Mouse (Mus musculus): ENCODE results near the gene Emc9. TPM values are rescaled to one million over a fixed set of nuclear protein-coding genes. Genes with fewer than 3 reads are reported as not detected.

The Emc9 gene
- total and polyA plus RNA-seq, 2 experiments from 2014 or later: 37.6 to 52.9 TPM

GRCm38 (mm10) chr14:55575711-55576110 is 9.4 kb downstream of the Emc9 start:
- H3K9me3 ChIP-seq (replicated peaks; ENCODE audit: control insufficient read depth, low read length): no peaks in the 10 kb centered on the region
- peak overlapping the region; percentile 61 for H3K9ac ChIP-seq (replicated peaks; ENCODE audit: low read depth, low read length)
- peak; percentile 68 for DNase-seq (ENCODE audit: low spot score)
- peak overlapping the region; percentile 43 for H3K4me3 ChIP-seq (ENCODE audit: low read depth, low read length)
- peak overlapping the region; percentile 94 for H3K27ac ChIP-seq (ENCODE audit: low read depth)
- peak; percentile 65 for ATAC-seq (ENCODE audit: insufficient read depth, low read depth)
- H3K4me1 ChIP-seq (ENCODE audit: control insufficient read depth, insufficient read depth): peaks cover 20% of the 10 kb centered on the region; the same call in 1 of the 2 replicates
- TF ChIP-seq CTCF (IDR thresholded peaks at IDR 0.05; ENCODE audit: low read depth) (no peak), EP300 (IDR thresholded peaks at IDR 0.05; ENCODE audit: low read depth) (no peak)
- H3K27me3 ChIP-seq (ENCODE audit: control insufficient read depth, insufficient read depth, low read length): no peaks in the 10 kb centered on the region
- peak overlapping the region; percentile 56 for H3K4me2 ChIP-seq (ENCODE audit: low read depth, low read length)
- 29% methylated on average over 13 of the region's 13 CpGs for WGBS
- H3K36me3 ChIP-seq (replicated peaks; ENCODE audit: control insufficient read depth, insufficient read depth, low read length): peaks cover 12% of the 10 kb centered on the region

GRCm38 (mm10) chr14:55575302-55575701 is 9.8 kb downstream of the Emc9 start, which contains the start of gene Fitm1:
Gene Fitm1 (plus strand): TSS chr14:55575617.
- H3K9ac ChIP-seq (replicated peaks; ENCODE audit: low read depth, low read length): peak within 1 kb of the TSS; percentile 61
- WGBS: 36% methylated on average over 7 of the region's 8 CpGs
- peak; percentile 84 for ATAC-seq (ENCODE audit: insufficient read depth, low read depth)
- peak within 1 kb of the TSS; percentile 43 for H3K4me3 ChIP-seq (ENCODE audit: low read depth, low read length)
- peak within 1 kb of the TSS; percentile 56 for H3K4me2 ChIP-seq (ENCODE audit: low read depth, low read length)
- peaks cover 20% of the 10 kb centered on the region; the same call in 1 of the 2 replicates for H3K4me1 ChIP-seq (ENCODE audit: control insufficient read depth, insufficient read depth)
- peaks cover 8% of the 10 kb centered on the region for H3K36me3 ChIP-seq (replicated peaks; ENCODE audit: control insufficient read depth, insufficient read depth, low read length)
- peak; percentile 73 for DNase-seq (ENCODE audit: low spot score)
- TF ChIP-seq EP300 (IDR thresholded peaks at IDR 0.05; ENCODE audit: low read depth) (peak; percentile 66; the same call in 1 of the 2 replicates), CTCF (IDR thresholded peaks at IDR 0.05; ENCODE audit: low read depth) (no peak)
- no peaks in the 10 kb centered on the region for H3K9me3 ChIP-seq (replicated peaks; ENCODE audit: control insufficient read depth, low read length)
- H3K27me3 ChIP-seq (ENCODE audit: control insufficient read depth, insufficient read depth, low read length): no peaks in the 10 kb centered on the region
- H3K27ac ChIP-seq (ENCODE audit: low read depth): peak within 1 kb of the TSS; percentile 94

GRCm38 (mm10) chr14:55571760-55572159 is 13.3 kb downstream of the Emc9 start:
- Histone ChIP-seq H3K4me2 (ENCODE audit: low read depth, low read length) (no peak overlapping the region), H3K27me3 (ENCODE audit: control insufficient read depth, insufficient read depth, low read length) (no peaks in the 10 kb centered on the region), H3K4me1 (ENCODE audit: control insufficient read depth, insufficient read depth) (peaks cover 12% of the 10 kb centered on the region; the same call in 1 of the 2 replicates), H3K9ac (replicated peaks; ENCODE audit: low read depth, low read length) (no peak overlapping the region), H3K36me3 (replicated peaks; ENCODE audit: control insufficient read depth, insufficient read depth, low read length) (peaks cover 30% of the 10 kb centered on the region), H3K4me3 (ENCODE audit: low read depth, low read length) (no peak overlapping the region), H3K27ac (ENCODE audit: low read depth) (no peak overlapping the region), H3K9me3 (replicated peaks; ENCODE audit: control insufficient read depth, low read length) (no peaks in the 10 kb centered on the region)
- no peak for DNase-seq (ENCODE audit: low spot score)
- TF ChIP-seq EP300 (IDR thresholded peaks at IDR 0.05; ENCODE audit: low read depth) (no peak), CTCF (IDR thresholded peaks at IDR 0.05; ENCODE audit: low read depth) (no peak)
- no peak for ATAC-seq (ENCODE audit: insufficient read depth, low read depth)

GRCm38 (mm10) chr14:55570588-55570987 is 14.5 kb downstream of the Emc9 start:
- Histone ChIP-seq H3K4me2 (ENCODE audit: low read depth, low read length) (no peak overlapping the region), H3K36me3 (replicated peaks; ENCODE audit: control insufficient read depth, insufficient read depth, low read length) (peaks cover 41% of the 10 kb centered on the region), H3K27ac (ENCODE audit: low read depth) (peak overlapping the region; percentile 54), H3K4me1 (ENCODE audit: control insufficient read depth, insufficient read depth) (peaks cover 12% of the 10 kb centered on the region; the same call in 1 of the 2 replicates), H3K9me3 (replicated peaks; ENCODE audit: control insufficient read depth, low read length) (no peaks in the 10 kb centered on the region), H3K9ac (replicated peaks; ENCODE audit: low read depth, low read length) (no peak overlapping the region), H3K27me3 (ENCODE audit: control insufficient read depth, insufficient read depth, low read length) (no peaks in the 10 kb centered on the region), H3K4me3 (ENCODE audit: low read depth, low read length) (no peak overlapping the region)
- TF ChIP-seq EP300 (IDR thresholded peaks at IDR 0.05; ENCODE audit: low read depth) (no peak), CTCF (IDR thresholded peaks at IDR 0.05; ENCODE audit: low read depth) (no peak)
- WGBS: 66% methylated on average over 2 of the region's 2 CpGs
- peak; percentile 13 for DNase-seq (ENCODE audit: low spot score)
- no peak for ATAC-seq (ENCODE audit: insufficient read depth, low read depth)

- peaks cover 71% of the 10 kb centered on the region for H3K36me3 ChIP-seq (replicated peaks; ENCODE audit: control insufficient read depth, insufficient read depth, low read length)
- ATAC-seq (ENCODE audit: insufficient read depth, low read depth) (no peak), DNase-seq (ENCODE audit: low spot score) (no peak)
Measured at GRCm38 (mm10) chr14:55567496-55567895, 17.6 kb downstream of the Emc9 start.

GRCm38 (mm10) chr14:55565748-55566147 is 19.4 kb downstream of the Emc9 start:
- Histone ChIP-seq H3K4me1 (ENCODE audit: control insufficient read depth, insufficient read depth) (peaks cover 6% of the 10 kb centered on the region), H3K9ac (replicated peaks; ENCODE audit: low read depth, low read length) (no peak overlapping the region), H3K27me3 (ENCODE audit: control insufficient read depth, insufficient read depth, low read length) (no peaks in the 10 kb centered on the region), H3K9me3 (replicated peaks; ENCODE audit: control insufficient read depth, low read length) (no peaks in the 10 kb centered on the region), H3K27ac (ENCODE audit: low read depth) (no peak overlapping the region), H3K4me2 (ENCODE audit: low read depth, low read length) (no peak overlapping the region), H3K36me3 (replicated peaks; ENCODE audit: control insufficient read depth, insufficient read depth, low read length) (peaks cover 74% of the 10 kb centered on the region), H3K4me3 (ENCODE audit: low read depth, low read length) (no peak overlapping the region)
- DNase-seq (ENCODE audit: low spot score): no peak
- 88% methylated on average over 3 of the region's 3 CpGs for WGBS
- ATAC-seq (ENCODE audit: insufficient read depth, low read depth): no peak
- TF ChIP-seq CTCF (IDR thresholded peaks at IDR 0.05; ENCODE audit: low read depth) (no peak), EP300 (IDR thresholded peaks at IDR 0.05; ENCODE audit: low read depth) (no peak)

More at GRCm38 (mm10) chr14:55567496-55567895, 17.6 kb downstream of the Emc9 start:
- Histone ChIP-seq H3K27ac (ENCODE audit: low read depth) (no peak overlapping the region), H3K9ac (replicated peaks; ENCODE audit: low read depth, low read length) (no peak overlapping the region), H3K4me3 (ENCODE audit: low read depth, low read length) (no peak overlapping the region), H3K9me3 (replicated peaks; ENCODE audit: control insufficient read depth, low read length) (no peaks in the 10 kb centered on the region), H3K27me3 (ENCODE audit: control insufficient read depth, insufficient read depth, low read length) (no peaks in the 10 kb centered on the region), H3K4me2 (ENCODE audit: low read depth, low read length) (no peak overlapping the region), H3K4me1 (ENCODE audit: control insufficient read depth, insufficient read depth) (no peaks in the 10 kb centered on the region)
- WGBS: 85% methylated on average over 3 of the region's 3 CpGs
- TF ChIP-seq CTCF (IDR thresholded peaks at IDR 0.05; ENCODE audit: low read depth): no peak
- no peak for TF ChIP-seq EP300 (IDR thresholded peaks at IDR 0.05; ENCODE audit: low read depth)

Measured in heart, postnatal 0 days (tissue).